Mouse (Mus musculus): Measurements from ENCODE around the gene Ptprf.

GRCm38 (mm10) chr4:118221261-118221660 is 69.9 kb downstream of the Ptprf start:
- no peak for TF ChIP-seq CTCF (IDR thresholded peaks at IDR 0.05)
- TF ChIP-seq EP300 (IDR thresholded peaks at IDR 0.05) = no peak

Measured in lung, postnatal 0 days (tissue).